Mouse (Mus musculus) erythroblast, embryonic 14.5 days (primary cell): ENCODE data around the gene Entpd4b. TPM values are rescaled to one million over a fixed set of nuclear protein-coding genes. Genes with fewer than 3 reads are reported as not detected.
"Not testable (repeated sequence)": the region's sequence is repeated elsewhere in the genome, so short reads cannot be mapped to it uniquely, and the experiment has no call there.

Source experiments
- H3K27me3 ChIP-seq: 2 replicates; pipeline ENCODE4 v1.6.1; 2012; ENCODE audit warnings: inconsistent platforms; ENCODE audit not compliant: control insufficient read depth
- H3K36me3 ChIP-seq: 2 replicates; pipeline ENCODE4 v1.6.1; 2012; ENCODE audit warnings: mild to moderate bottlenecking, inconsistent platforms; ENCODE audit not compliant: control insufficient read depth
- H3K4me1 ChIP-seq: 2 replicates; pipeline ENCODE4 v1.6.1; 2012; ENCODE audit warnings: inconsistent platforms; ENCODE audit not compliant: control insufficient read depth
- H3K4me3 ChIP-seq: replicated peaks from 2 replicates; pipeline ENCODE3; 2012; ENCODE audit warnings: moderate library complexity, mild to moderate bottlenecking, inconsistent platforms
- H3K9me3 ChIP-seq: 2 replicates; pipeline ENCODE4 v1.6.1; 2012; ENCODE audit warnings: low read length, inconsistent platforms, mixed read lengths; ENCODE audit not compliant: control insufficient read depth
- polyA plus RNA-seq: library from polyadenylated mRNA; stranded (reverse); fragments of >175 nt; gene quantifications from 2 replicates; pipeline ENCODE4 v1.2.3, GENCODE M21; 2012

Gene Entpd4b
- polyA plus RNA-seq, result 0.05 TPM in 2 replicates

DNA sequence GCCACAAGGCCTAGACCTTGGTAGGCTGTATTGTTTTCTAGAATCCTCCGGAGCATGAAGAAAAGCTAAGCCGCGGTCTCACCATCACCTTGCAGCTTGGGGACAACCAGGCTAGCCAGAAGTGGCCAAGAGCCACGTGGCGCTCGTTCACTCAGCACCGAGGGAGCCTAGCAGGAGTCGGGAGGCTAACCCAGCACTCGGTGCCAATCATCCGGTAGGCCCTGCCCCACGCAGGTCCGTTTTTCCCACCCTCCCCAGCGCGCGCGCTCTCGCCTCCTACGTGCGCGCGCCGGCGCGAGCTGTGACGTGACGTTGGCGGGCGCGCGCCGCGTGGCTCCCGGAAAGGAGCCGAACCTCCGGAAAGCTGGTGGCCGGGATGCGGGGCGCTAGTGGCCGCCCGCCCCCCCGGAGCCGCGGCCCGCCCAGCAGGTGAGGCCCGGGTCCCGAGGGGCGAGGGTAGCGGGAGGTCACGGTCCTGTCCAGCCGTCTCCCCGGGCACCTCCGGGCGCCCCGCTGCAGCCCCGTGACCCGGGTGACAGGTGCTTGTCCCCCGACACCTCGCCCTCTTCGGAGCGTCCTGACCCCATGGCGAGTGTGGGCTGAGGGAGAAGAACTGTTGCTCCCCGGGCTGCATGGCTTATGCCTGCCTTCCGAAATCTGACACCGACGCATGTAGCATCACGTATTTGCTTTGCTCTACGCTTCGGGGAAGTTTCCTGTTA is at the start of gene Entpd4b:
TSS of gene Entpd4b (plus strand) at position 315 of the 722 bp plus-strand sequence.
- not testable (repeated sequence) for H3K27me3 ChIP-seq, H3K4me3 ChIP-seq, H3K4me1 ChIP-seq, H3K36me3 ChIP-seq, H3K9me3 ChIP-seq

DNA sequence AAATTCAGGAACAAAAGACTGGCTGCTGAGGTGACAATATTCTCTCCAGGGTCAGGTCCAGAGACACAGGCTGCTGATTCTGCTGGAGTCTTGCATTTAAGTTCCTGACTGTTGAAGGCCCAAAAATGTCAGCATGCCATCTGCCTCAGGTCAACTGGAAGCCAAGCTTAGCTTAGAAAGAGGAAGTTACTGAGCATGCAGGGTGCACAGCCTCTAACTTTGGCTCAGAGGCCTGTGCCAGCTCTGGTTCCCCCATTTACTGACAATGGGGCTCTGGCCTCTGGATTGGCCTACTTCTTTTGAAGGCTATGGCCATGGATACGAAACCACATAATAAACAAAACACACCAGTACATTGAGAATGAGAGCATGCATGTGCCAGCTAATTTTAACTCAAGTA is 48.2 kb upstream of the Entpd4b start:
- H3K4me3 ChIP-seq, H3K9me3 ChIP-seq, H3K4me1 ChIP-seq, H3K27me3 ChIP-seq, H3K36me3 ChIP-seq: not testable (repeated sequence)

DNA sequence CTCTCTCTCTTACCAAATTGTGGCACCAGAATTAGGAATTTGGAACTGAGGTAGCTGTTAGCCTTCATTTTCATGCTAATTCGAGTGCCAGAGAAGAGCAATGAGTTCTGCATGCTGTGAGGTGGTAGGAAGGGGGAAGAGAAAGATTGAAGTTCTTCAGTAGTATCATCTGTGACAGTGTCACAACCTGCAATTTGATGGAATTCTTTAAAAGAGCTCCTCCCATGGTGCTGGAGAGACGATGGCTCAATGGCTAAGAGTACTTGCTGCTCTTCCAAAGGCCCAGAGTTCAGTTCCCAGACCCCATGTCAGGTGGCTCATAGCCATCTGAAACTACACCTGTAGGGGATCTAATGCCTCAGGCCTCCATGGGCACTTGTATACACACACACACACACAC is 42.8 kb upstream of the Entpd4b start, which contains the start of gene Gm27179:
TSS of gene Gm27179 (minus strand) at position 101 of the 400 bp plus-strand sequence.
- not testable (repeated sequence) for H3K4me1 ChIP-seq, H3K27me3 ChIP-seq, H3K36me3 ChIP-seq, H3K9me3 ChIP-seq, H3K4me3 ChIP-seq

DNA sequence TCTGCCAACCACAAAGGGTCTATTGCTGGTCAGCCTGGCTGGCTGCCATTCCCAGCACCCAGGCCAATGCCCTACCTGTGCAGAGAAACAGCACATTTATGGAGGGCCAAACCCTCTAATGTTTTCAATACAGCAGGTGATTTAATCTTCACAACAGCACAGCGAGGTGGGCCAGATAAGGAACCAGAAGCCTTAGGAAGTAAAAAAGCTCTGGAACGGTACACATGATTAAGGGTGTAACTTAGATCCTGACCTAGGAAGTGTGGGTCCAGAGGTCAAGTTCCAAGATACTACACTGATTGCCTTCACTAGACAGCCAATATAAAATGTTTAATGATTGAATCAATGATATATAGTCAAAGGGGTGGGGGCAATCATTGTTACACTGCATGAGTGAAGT is 34.4 kb upstream of the Entpd4b start:
- H3K36me3 ChIP-seq, result not testable (repeated sequence)

DNA sequence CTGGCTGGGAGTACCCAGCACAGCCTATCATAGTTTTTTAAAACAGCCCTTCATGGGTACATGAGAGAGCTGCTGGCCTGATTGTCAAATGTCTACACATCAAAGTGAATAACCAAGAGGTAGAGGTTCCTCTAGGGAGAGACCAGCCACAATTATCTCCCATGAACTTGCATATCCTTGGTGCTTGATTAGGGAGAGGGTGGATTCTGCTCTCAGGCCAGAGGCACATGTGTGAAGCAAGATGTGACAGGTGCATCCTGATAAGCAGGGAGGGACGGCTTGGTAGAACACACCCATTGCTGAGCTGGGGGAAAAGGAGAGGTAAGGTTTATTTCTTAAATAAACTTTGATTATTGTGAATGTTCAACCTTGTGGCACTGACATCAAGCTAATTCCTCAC is 32.2 kb upstream of the Entpd4b start:
- not testable (repeated sequence) for H3K4me3 ChIP-seq, H3K9me3 ChIP-seq

More for the DNA sequence above, 34.4 kb upstream of the Entpd4b start:
- not testable (repeated sequence) for H3K9me3 ChIP-seq, H3K4me1 ChIP-seq, H3K4me3 ChIP-seq, H3K27me3 ChIP-seq

DNA sequence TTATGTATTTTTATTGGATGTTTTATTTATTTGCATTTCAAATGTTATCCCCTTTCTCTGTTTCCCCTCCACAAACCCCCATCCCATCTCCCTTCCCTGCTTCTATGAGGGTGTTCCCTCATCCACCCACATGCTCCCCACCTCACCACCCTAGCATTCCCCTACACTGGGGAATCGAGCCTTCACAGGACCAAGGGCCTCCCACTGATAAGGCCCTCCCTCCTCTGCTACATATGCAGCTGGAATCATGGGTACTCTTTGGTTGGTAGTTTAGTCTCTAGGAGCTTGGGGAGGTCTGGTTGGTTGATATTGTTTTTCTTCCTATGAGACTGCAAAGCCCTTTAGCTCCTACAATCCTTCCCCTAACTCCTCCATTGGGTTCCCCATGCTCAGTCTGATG is 29.0 kb upstream of the Entpd4b start:
- not testable (repeated sequence) for H3K4me3 ChIP-seq, H3K9me3 ChIP-seq, H3K4me1 ChIP-seq, H3K27me3 ChIP-seq, H3K36me3 ChIP-seq

More for the DNA sequence above, 32.2 kb upstream of the Entpd4b start:
- H3K4me1 ChIP-seq, H3K27me3 ChIP-seq, H3K36me3 ChIP-seq: not testable (repeated sequence)

DNA sequence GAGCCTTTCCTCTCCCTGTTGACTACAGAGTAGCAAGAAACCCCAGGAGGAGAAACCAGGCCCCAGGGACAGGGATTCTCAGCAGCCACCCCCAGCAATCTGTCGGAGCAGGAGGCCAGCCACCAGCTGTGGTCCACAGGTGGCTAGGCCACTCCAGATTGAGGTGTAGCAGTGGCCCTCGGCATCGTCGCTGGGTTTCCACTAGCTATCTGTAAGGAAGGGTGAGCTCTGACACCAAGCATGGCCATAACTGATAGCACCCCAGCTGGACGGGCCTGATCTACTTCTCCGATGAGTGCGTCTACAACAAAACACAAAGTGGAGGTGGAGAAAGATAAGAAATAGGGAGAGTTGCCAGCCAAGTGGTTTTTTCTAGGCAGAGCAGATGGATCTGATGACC is 18.7 kb upstream of the Entpd4b start:
- not testable (repeated sequence) for H3K36me3 ChIP-seq, H3K9me3 ChIP-seq, H3K4me1 ChIP-seq

DNA sequence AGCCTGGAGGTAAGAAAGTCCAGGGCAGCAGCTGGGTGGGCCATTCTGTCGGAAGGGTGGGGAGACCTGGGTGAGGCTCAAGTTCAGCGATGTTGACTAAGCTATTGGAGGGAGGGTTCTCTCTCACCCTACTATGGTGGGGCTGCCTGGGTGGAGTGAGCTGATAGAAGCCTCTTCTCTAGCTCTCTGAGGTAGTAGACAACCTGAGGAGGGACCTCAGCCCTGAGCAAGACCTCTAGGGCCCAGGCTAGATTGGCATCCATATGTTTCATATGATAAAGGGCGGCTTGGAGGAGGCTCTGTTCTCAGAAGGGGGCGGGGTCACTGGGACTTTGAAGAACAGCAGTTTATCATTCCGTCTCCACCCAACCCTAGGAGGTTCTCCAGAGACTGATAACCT is 15.1 kb upstream of the Entpd4b start:
- not testable (repeated sequence) for H3K27me3 ChIP-seq, H3K4me3 ChIP-seq, H3K4me1 ChIP-seq, H3K9me3 ChIP-seq, H3K36me3 ChIP-seq

More for the DNA sequence above, 18.7 kb upstream of the Entpd4b start:
- not testable (repeated sequence) for H3K27me3 ChIP-seq, H3K4me3 ChIP-seq

DNA sequence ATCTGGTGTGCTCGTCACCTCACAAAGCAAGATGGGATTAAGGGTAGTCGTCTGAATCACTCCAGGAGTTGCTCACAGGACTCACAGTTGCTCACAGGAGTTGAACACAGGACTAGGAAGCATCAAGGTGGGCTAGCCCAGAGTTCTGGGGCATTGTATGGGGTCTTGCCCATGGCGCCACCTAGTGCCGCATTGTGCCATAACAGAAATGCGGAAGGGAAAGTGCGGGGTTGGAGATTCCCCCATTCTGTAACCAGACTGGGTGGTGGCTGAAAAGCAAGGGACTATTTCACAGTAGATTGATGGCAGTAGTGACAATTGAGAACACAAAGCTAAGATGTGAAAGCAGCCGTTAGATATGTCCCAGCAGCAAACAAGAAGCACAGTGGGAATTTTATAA is 12.5 kb upstream of the Entpd4b start:
- not testable (repeated sequence) for H3K9me3 ChIP-seq, H3K4me3 ChIP-seq, H3K27me3 ChIP-seq, H3K4me1 ChIP-seq, H3K36me3 ChIP-seq

DNA sequence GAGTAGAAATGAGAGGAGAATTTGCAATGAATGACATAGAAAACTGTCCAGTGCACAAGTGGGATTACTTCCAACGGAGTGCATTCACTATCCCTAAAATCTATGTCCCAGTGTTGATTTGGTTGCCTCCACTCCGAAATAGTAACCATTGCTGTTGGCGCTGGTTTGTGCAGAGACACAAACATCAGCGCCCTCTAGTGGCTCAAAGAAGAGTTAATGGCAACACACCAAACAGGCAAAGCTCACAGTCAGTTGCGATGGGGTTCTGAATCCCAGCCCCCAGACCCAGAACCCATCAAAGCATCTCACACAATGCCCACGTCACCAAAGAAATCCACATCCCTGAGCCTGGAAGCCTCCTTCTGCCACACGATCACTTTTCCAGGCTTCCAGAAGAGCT is 11.2 kb upstream of the Entpd4b start:
- H3K9me3 ChIP-seq, H3K4me1 ChIP-seq, H3K27me3 ChIP-seq, H3K36me3 ChIP-seq, H3K4me3 ChIP-seq: not testable (repeated sequence)

DNA sequence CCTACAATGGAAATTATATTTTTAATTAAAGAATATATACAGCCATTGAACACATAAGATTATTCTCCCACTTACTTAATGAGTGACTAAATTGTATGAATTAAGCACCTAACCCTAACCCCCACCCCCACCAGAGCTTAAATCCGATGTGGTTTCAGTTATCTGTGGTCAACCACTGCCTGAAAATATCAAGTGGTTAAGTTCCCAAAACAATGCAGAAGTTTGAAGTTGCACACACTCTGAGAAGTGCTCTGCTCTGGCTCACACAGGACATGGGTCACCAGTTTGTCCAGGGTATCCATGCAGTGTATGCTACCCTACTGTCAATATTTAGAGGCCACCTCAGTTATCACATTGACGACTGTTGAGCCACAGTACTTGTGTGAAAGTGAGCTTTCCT is 10.2 kb upstream of the Entpd4b start:
- H3K36me3 ChIP-seq, H3K4me3 ChIP-seq, H3K27me3 ChIP-seq, H3K4me1 ChIP-seq, H3K9me3 ChIP-seq: not testable (repeated sequence)

DNA sequence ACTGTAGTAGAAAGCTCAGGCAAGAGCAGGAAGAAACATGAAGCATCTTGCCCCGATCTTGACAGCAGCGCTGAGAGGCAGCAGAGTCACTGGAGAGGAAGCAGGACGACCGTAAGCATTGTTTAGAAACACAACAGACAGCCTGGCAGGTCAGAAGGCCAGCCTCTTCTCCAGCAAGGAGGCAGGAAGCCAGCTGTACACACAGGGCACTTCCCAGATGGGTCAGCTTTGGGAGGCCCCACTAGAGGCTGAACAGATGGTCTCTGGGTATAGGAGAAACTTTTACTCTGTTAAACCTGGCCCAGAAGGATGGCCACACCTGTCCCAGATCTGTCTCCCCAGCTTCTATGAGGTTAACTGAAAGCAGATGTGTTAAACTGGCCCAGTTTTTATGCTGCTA is 7.9 kb upstream of the Entpd4b start:
- not testable (repeated sequence) for H3K36me3 ChIP-seq, H3K9me3 ChIP-seq, H3K4me1 ChIP-seq, H3K27me3 ChIP-seq, H3K4me3 ChIP-seq

DNA sequence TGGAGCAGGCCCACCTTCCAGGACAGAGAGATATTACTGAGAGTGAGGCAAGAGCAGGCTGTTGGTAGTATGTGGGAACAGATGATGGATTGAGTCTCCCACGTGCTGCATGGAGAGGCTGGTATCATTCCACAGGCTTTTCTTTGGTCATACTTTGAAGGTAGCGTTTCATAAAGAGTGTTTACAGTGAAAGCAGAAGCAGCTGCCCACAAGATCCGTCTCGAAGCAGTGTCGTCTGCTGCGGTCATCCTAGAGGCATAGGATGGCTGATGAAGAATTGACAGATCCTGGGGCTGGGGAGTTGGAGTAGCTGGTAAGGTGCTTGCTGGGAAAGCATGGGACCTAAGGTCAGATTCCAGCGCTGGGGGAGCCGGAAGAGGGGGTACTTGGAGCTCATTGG is 1.6 kb downstream of the Entpd4b start:
- H3K9me3 ChIP-seq, H3K4me3 ChIP-seq, H3K27me3 ChIP-seq, H3K4me1 ChIP-seq, H3K36me3 ChIP-seq: not testable (repeated sequence)

DNA sequence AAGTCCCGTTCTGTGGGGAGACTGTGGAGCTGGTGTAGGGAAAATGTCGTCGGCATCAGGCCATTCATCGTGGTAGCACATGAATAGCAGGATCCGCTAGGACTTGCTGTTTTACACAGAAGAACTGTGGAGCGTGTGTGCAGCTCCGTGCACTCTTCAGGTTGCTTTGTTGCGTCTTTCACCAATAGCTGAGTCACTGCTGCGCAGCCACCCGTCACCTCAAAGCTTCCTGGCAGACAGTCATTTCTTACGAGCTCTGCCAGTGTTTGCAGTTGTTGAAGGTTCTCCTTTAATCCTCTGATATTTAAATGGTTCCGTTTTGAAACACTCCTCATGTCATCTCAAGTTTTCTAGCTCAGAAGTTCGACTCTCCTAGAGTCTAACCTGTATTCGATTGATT is 2.3 kb downstream of the Entpd4b start:
- H3K9me3 ChIP-seq, H3K4me3 ChIP-seq, H3K36me3 ChIP-seq, H3K4me1 ChIP-seq, H3K27me3 ChIP-seq: not testable (repeated sequence)
